Mouse (Mus musculus) spleen, adult 2 months (tissue): Measurements from ENCODE around the gene Galnt3.

Source experiments
- CTCF ChIP-seq: fragments of 200-500 bp; IDR thresholded peaks from 2 replicates; pipeline ENCODE4 v1.5.1; 2011; ENCODE audit warnings: mild to moderate bottlenecking, inconsistent platforms; ENCODE audit not compliant: insufficient read depth, insufficient read length, insufficient replicate concordance; ENCODE audit errors: extremely low read depth
- POLR2A ChIP-seq: fragments of 200-500 bp; IDR thresholded peaks from 2 replicates; pipeline ENCODE4 v1.6.1; 2011; ENCODE audit warnings: low read depth, low read length, inconsistent platforms

- no peak for TF ChIP-seq CTCF
- no peak for TF ChIP-seq POLR2A
These were observed 20.0 kb upstream of the Galnt3 start for GRCm38 (mm10) chr2:66144770-66145169.
